Mouse (Mus musculus) MEL (cell line): Measurements from ENCODE around the gene Scaf4. TPM values are rescaled to one million over a fixed set of nuclear protein-coding genes. Genes with fewer than 3 reads are reported as not detected.
"Not testable (repeated sequence)": the region's sequence is repeated elsewhere in the genome, so short reads cannot be mapped to it uniquely, and the experiment has no call there.

Source experiments
- DNase-seq: peaks from one replicate; pipeline ENCODE4 v3.0.0; 2011; ENCODE audit warnings: low read depth, low spot score
- H3K27ac ChIP-seq: 2 replicates; pipeline ENCODE4 v1.5.1; 2012; ENCODE audit warnings: low read depth, mild to moderate bottlenecking, control low read depth, low read length, moderate library complexity; ENCODE audit not compliant: control insufficient read depth
- H3K27me3 ChIP-seq, 2 experiments: fragments of 150-350 bp in 1 of 2; sonication (generic) in 1 of 2; 2 replicates each; pipeline ENCODE4 v1.6.1; 2012; ENCODE audit warnings: low read length in 2 of 2, mild to moderate bottlenecking in 2 of 2, improper control_type of control experiment in 1 of 2, moderate library complexity in 1 of 2; ENCODE audit not compliant: insufficient read depth in 2 of 2, control insufficient read depth in 1 of 2
- H3K36me3 ChIP-seq, 2 experiments: 2 replicates each; pipeline ENCODE4 v1.6.1; 2012 to 2014; ENCODE audit warnings: low read length in 2 of 2, improper control_type of control experiment in 1 of 2, inconsistent platforms in 1 of 2, mild to moderate bottlenecking in 1 of 2; ENCODE audit not compliant: insufficient read depth in 2 of 2, control insufficient read depth in 1 of 2
- H3K4me1 ChIP-seq, 2 experiments: fragments of 150-350 bp in 1 of 2; sonication (generic) in 1 of 2; 2 replicates each; pipeline ENCODE4 v1.6.1; 2012; ENCODE audit warnings: low read length in 2 of 2, improper control_type of control experiment in 1 of 2, mild to moderate bottlenecking in 1 of 2; ENCODE audit not compliant: insufficient read depth in 2 of 2, control insufficient read depth in 1 of 2
- H3K4me3 ChIP-seq, 2 experiments: fragments of 150-350 bp in 1 of 2; sonication (generic) in 1 of 2; 2 replicates each; pipeline ENCODE4 v1.5.1; 2012; ENCODE audit warnings: low read depth in 2 of 2, low read length in 2 of 2, mild to moderate bottlenecking in 2 of 2, moderate library complexity in 2 of 2, control low read depth in 1 of 2, improper control_type of control experiment in 1 of 2; ENCODE audit not compliant: control insufficient read depth in 1 of 2, insufficient read depth in 1 of 2
- H3K79me2 ChIP-seq: 2 replicates; pipeline ENCODE4 v1.6.1; 2012; ENCODE audit warnings: mild to moderate bottlenecking, low read length, moderate library complexity; ENCODE audit not compliant: control insufficient read depth, poor library complexity, insufficient read depth
- H3K9ac ChIP-seq: 2 replicates; pipeline ENCODE4 v1.6.1; 2012; ENCODE audit warnings: low read depth, mild to moderate bottlenecking, control low read depth, low read length, moderate library complexity; ENCODE audit not compliant: control insufficient read depth, poor library complexity, severe bottlenecking
- H3K9me3 ChIP-seq: fragments of 150-350 bp; sonication (generic); replicated peaks from 2 replicates; pipeline ENCODE4 v1.6.1; 2012; ENCODE audit warnings: mild to moderate bottlenecking, low read length, improper control_type of control experiment, moderate library complexity; ENCODE audit not compliant: insufficient read depth
- CHD1 ChIP-seq: IDR thresholded peaks from 2 replicates; pipeline ENCODE4 v1.6.1; 2012; ENCODE audit warnings: low read depth, mild to moderate bottlenecking, inconsistent platforms, low read length, improper control_type of control experiment
- CHD2 ChIP-seq: IDR thresholded peaks from 2 replicates; pipeline ENCODE4 v1.6.1; 2011; ENCODE audit warnings: low read length, improper control_type of control experiment
- CTCF ChIP-seq, 3 experiments: IDR thresholded peaks in 2 of 3; conservative IDR thresholded peaks in 1 of 3; 2 replicates each; pipeline ENCODE4 v1.5.1; 2011 to 2012; ENCODE audit warnings: low read length in 3 of 3, low read depth in 2 of 3, mild to moderate bottlenecking in 2 of 3, improper control_type of control experiment in 1 of 3, inconsistent platforms in 1 of 3, mixed read lengths in 1 of 3, moderate library complexity in 1 of 3; ENCODE audit not compliant: control insufficient read depth in 1 of 3, insufficient read depth in 1 of 3, poor library complexity in 1 of 3, severe bottlenecking in 1 of 3
- ETS1 ChIP-seq: IDR thresholded peaks from 2 replicates; pipeline ENCODE4 v1.6.1; 2012; ENCODE audit warnings: low read depth, mild to moderate bottlenecking, inconsistent platforms, low read length, improper control_type of control experiment, moderate library complexity
- GABPA ChIP-seq: IDR thresholded peaks from 2 replicates; pipeline ENCODE4 v1.6.1; 2012; ENCODE audit warnings: low read depth, mild to moderate bottlenecking, inconsistent platforms, low read length, improper control_type of control experiment, moderate library complexity
- HCFC1 ChIP-seq: IDR thresholded peaks from 2 replicates; pipeline ENCODE4 v1.6.1; 2012; ENCODE audit warnings: low read depth, mild to moderate bottlenecking, inconsistent platforms, low read length, improper control_type of control experiment, moderate library complexity
- MAFK ChIP-seq: IDR thresholded peaks from 2 replicates; pipeline ENCODE4 v1.6.1; 2011; ENCODE audit warnings: low read depth, mild to moderate bottlenecking, low read length, improper control_type of control experiment, borderline replicate concordance
- MAX ChIP-seq: IDR thresholded peaks from 2 replicates; pipeline ENCODE4 v1.6.1; 2011; ENCODE audit warnings: low read length, improper control_type of control experiment
- MYB ChIP-seq: IDR thresholded peaks from 2 replicates; pipeline ENCODE4 v1.6.1; 2011; ENCODE audit warnings: mild to moderate bottlenecking, low read depth, low read length, improper control_type of control experiment
- MYC ChIP-seq: IDR thresholded peaks from 2 replicates; pipeline ENCODE4 v1.6.1; 2011; ENCODE audit warnings: low read depth, mild to moderate bottlenecking, low read length, improper control_type of control experiment, moderate library complexity
- NELFE ChIP-seq: IDR thresholded peaks from 2 replicates; pipeline ENCODE4 v1.6.1; 2011; ENCODE audit warnings: low read depth, low read length, improper control_type of control experiment
- NRF1 ChIP-seq: IDR thresholded peaks from 2 replicates; pipeline ENCODE4 v1.6.1; 2014; ENCODE audit warnings: low read depth, mild to moderate bottlenecking, inconsistent platforms, low read length, improper control_type of control experiment, moderate library complexity; ENCODE audit not compliant: poor library complexity, insufficient read depth, severe bottlenecking
- RCOR1 ChIP-seq: IDR thresholded peaks from 2 replicates; pipeline ENCODE4 v1.6.1; 2012; ENCODE audit warnings: low read depth, mild to moderate bottlenecking, inconsistent platforms, low read length, improper control_type of control experiment
- SIN3A ChIP-seq: IDR thresholded peaks from 2 replicates; pipeline ENCODE4 v1.6.1; 2012; ENCODE audit warnings: low read length, improper control_type of control experiment, inconsistent platforms
- TAL1 ChIP-seq: IDR thresholded peaks from 2 replicates; pipeline ENCODE4 v1.6.1; 2012; ENCODE audit warnings: mild to moderate bottlenecking, inconsistent platforms, low read length, moderate library complexity, mixed read lengths
- TCF12 ChIP-seq: IDR thresholded peaks from 2 replicates; pipeline ENCODE4 v1.6.1; 2014; ENCODE audit warnings: low read depth, mild to moderate bottlenecking, inconsistent platforms, low read length, improper control_type of control experiment, moderate library complexity
- USF1 ChIP-seq: IDR thresholded peaks from 2 replicates; pipeline ENCODE4 v1.6.1; 2014; ENCODE audit warnings: low read depth, mild to moderate bottlenecking, inconsistent platforms, low read length, improper control_type of control experiment, moderate library complexity
- ZC3H11A ChIP-seq: IDR thresholded peaks from 2 replicates; pipeline ENCODE4 v1.6.1; 2012; ENCODE audit warnings: low read depth, mild to moderate bottlenecking, inconsistent platforms, low read length, improper control_type of control experiment
- ZKSCAN1 ChIP-seq: IDR thresholded peaks from 2 replicates; pipeline ENCODE4 v1.6.1; 2012; ENCODE audit warnings: low read depth, mild to moderate bottlenecking, inconsistent platforms, low read length, improper control_type of control experiment, moderate library complexity
- ZMIZ1 ChIP-seq: IDR thresholded peaks from 2 replicates; pipeline ENCODE4 v1.6.1; 2012; ENCODE audit warnings: low read depth, mild to moderate bottlenecking, inconsistent platforms, low read length, improper control_type of control experiment, moderate library complexity
- ZNF384 ChIP-seq: IDR thresholded peaks from 2 replicates; pipeline ENCODE4 v1.6.1; 2012; ENCODE audit warnings: low read depth, mild to moderate bottlenecking, inconsistent platforms, low read length, improper control_type of control experiment
- polyA plus RNA-seq, 2 experiments: library from polyadenylated mRNA; stranded (reverse) in 1 of 2; unstranded in 1 of 2; fragments of >175 nt in 1 of 2; fragments of >200 nt in 1 of 2; gene quantifications; 2 replicates each; pipeline versions ENCODE4 v1.2.1 to v1.2.4; 2012; ENCODE audit warnings: low replicate concordance in 2 of 2, low read depth in 1 of 2; ENCODE audit not compliant: insufficient read length in 2 of 2, insufficient read depth in 1 of 2, missing spikeins in 1 of 2
- total RNA-seq: library from RNA; depleted of rRNA; stranded (reverse); fragments of 300-350 nt; gene quantifications from 2 replicates; pipeline ENCODE4 v1.2.3, GENCODE M21; 2012

Scaf4 gene
- total and polyA plus RNA-seq, 3 experiments: 12.3 to 56.2 TPM; not detected in 1

DNA sequence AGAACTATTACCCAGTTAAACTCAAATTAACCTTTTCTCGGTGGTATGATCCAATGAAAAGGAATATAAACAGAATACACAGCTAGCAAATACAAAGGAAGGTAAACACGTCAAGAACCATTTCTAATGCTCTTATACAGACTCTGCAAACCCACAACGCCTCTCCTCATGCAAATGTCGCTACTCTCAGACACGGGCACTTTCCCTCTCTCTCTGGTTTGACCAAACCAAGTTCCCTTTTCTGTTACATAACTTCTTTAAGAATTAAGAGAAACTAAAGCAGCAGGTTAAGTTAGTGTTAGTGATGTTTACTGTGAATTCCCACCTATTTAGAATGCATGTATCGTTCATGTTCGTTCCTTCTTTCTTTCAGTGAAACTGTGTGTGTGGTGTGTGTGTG lies 25.4 kb downstream of the Scaf4 start:
- no peak for TF ChIP-seq SIN3A
- no peak for TF ChIP-seq ZMIZ1
- no peak for TF ChIP-seq CTCF (IDR thresholded peaks at IDR 0.05 in 2 of 3, conservative IDR thresholded peaks at IDR 0.05 in 1 of 3; ENCODE audit: control insufficient read depth in 1 of 3, insufficient read depth in 1 of 3, low read depth in 2 of 3, low read length in 3 of 3, poor library complexity in 1 of 3, severe bottlenecking in 1 of 3)
- Histone ChIP-seq H3K79me2 (peaks cover 4% of the 10 kb centered on the region), H3K36me3 (peaks cover 0 to 56% of the 10 kb centered on the region in 2 experiments; a peak in 2 of 4 replicates), H3K4me1 (no peaks in the 10 kb centered on the region), H3K27me3 (no peaks in the 10 kb centered on the region), H3K27ac (no peak overlapping the region), H3K4me3 (no peak overlapping the region), H3K9me3 (no peaks in the 10 kb centered on the region), H3K9ac (no peak overlapping the region)
- no peak for DNase-seq

- Histone ChIP-seq H3K4me1 (no peaks in the 10 kb centered on the region), H3K79me2 (0 out of 2 replicates have a peak, but pooled peaks cover 1% of the 10 kb centered on the region), H3K4me3 (no peak overlapping the region), H3K36me3 (peaks cover 0 to 44% of the 10 kb centered on the region in 2 experiments; a peak in 2 of 4 replicates), H3K9ac (no peak overlapping the region), H3K9me3 (no peaks in the 10 kb centered on the region), H3K27me3 (no peaks in the 10 kb centered on the region), H3K27ac (no peak overlapping the region)
- DNase-seq: no peak
- TF ChIP-seq CTCF (IDR thresholded peaks at IDR 0.05 in 2 of 3, conservative IDR thresholded peaks at IDR 0.05 in 1 of 3; ENCODE audit: control insufficient read depth in 1 of 3, insufficient read depth in 1 of 3, low read depth in 2 of 3, low read length in 3 of 3, poor library complexity in 1 of 3, severe bottlenecking in 1 of 3) (no peak), GABPA (no peak), MAX (no peak), ZNF384 (no peak), CHD1 (no peak), CHD2 (no peak), HCFC1 (no peak), ZC3H11A (no peak), RCOR1 (no peak), MAFK (no peak), NRF1 (no peak), MYC (no peak), TCF12 (no peak), SIN3A (no peak), ETS1 (no peak), MYB (no peak), NELFE (no peak), TAL1 (no peak), USF1 (no peak), ZKSCAN1 (no peak)
Observed at GRCm38 (mm10) chr16:90252521-90252920, 31.8 kb downstream of the Scaf4 start.

GRCm38 (mm10) chr16:90251256-90251655 lies 33.0 kb downstream of the Scaf4 start:
- DNase-seq, H3K27ac ChIP-seq, H3K9me3 ChIP-seq, H3K4me3 ChIP-seq, H3K79me2 ChIP-seq, H3K27me3 ChIP-seq, H3K4me1 ChIP-seq, H3K9ac ChIP-seq: not testable (repeated sequence)
- H3K36me3 ChIP-seq: peaks cover 0 to 41% of the 10 kb centered on the region in 2 experiments; a peak in 2 of 4 replicates
